12 mouse cellular contexts compared by ENCODE assay signal in the genomic region with DNA sequence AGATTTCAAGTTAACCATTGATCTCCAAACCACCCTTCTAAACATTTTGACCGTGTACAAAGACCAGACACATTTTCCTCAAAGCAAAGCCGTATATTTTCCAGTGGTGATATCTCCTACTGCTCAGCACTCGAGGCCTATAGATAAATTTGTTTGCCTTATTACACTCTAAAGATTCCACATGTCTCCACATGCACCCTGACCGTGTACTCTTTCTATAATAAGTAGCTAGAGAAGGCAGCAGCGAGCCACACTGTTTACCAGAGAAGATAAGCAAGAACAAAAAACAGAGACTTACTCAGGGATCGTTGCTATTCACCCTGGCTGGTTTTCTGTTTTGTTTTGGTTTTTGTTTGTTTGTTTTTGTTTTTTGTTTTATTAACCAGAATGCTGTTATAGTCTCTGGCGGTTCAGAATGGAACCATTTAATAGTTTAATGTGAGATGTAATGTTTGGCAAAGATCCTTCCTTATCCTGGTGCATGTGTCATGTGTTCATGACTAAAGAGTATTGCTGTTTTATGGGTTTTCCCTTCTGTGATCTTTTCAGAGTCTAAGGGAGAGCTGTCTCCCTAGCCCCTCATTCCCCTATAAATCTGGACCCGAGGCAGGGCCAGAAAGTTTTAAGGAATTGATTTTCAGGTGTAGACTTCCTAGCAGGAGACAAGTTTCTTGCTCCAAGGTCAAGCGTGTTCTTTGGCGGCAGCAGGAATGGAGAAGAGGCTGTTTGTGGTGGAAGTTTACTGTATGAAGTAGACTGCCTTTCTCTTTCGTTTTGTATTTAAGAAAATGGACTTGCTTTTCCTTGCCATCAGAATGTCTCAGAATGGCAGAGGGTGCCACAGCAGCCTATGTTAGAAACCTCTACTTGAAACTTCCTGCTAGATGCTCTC.
DNase-seq lines count a peak whose midpoint lies in the region; ATAC-seq and TF ChIP-seq lines count a peak whose summit lies in the region.
"Had no signal": no experiment of that assay in that cellular context is flagged by ENCODE, and none has a peak within 500 bp of the region (broad histone marks: within the 10 kb centered on the region; RNA-seq: fewer than 3 reads in every experiment).

No protein-coding gene starts in this region.

- TF ChIP-seq POLR2A in olfactory bulb, adult 2 months (IDR thresholded peaks at IDR 0.05; ENCODE audit: insufficient read depth, low read depth, low read length), result no peak

- intact Hi-C loops in gastrocnemius, adult 2 months (cut with DNase I), result no loop called here
- intact Hi-C loops in gastrocnemius, postnatal 36 days (cut with DNase I), result no loop called here

- no peak for DNase-seq in gastrocnemius, adult 2 months
- DNase-seq in gastrocnemius, postnatal 36 days, result no peak
- DNase-seq in liver, result no peak
- DNase-seq in frontal cortex, postnatal 14 days (ENCODE audit: low spot score in 2 of 2), result no peak
- DNase-seq in frontal cortex, postnatal 36 days (ENCODE audit: low spot score in 2 of 2), result no peak
- DNase-seq: cerebellum, postnatal 36 days had no signal

- H3K36me3 ChIP-seq in liver, embryonic 15.5 days (replicated peaks), result no peaks in the 10 kb centered on the region
- no peaks in the 10 kb centered on the region for H3K36me3 ChIP-seq in heart, embryonic 14.5 days (ENCODE audit: control insufficient read depth, insufficient read depth, low read length)
- H3K36me3 ChIP-seq: forebrain, embryonic 10.5 days had no signal

- ATAC-seq in liver, embryonic 15.5 days (ENCODE audit: insufficient read depth), result no peak
- ATAC-seq in heart, embryonic 14.5 days (ENCODE audit: insufficient number of reproducible peaks, insufficient read depth, low FRiP score, low read depth), result no peak

- peaks cover 3% of the 10 kb centered on the region; the same call in 1 of the 2 replicates for H3K4me1 ChIP-seq in liver, embryonic 15.5 days (replicated peaks)
- H3K4me1 ChIP-seq in heart, embryonic 14.5 days (ENCODE audit: control insufficient read depth in 2 of 2, insufficient read depth in 2 of 2, low read length in 2 of 2), result peaks cover 11 to 29% of the 10 kb centered on the region in 2 experiments
- 0 out of 2 replicates have a peak, but pooled peaks cover 2% of the 10 kb centered on the region for H3K4me1 ChIP-seq in olfactory bulb, adult 2 months (ENCODE audit: control insufficient read depth, insufficient read depth, low read length)
- H3K4me1 ChIP-seq: forebrain, embryonic 10.5 days had no signal

- peak overlapping the region; percentile 40; the same call in 1 of the 2 replicates for H3K27ac ChIP-seq in gastrocnemius, adult 2 months
- peak overlapping the region; percentile 59 for H3K27ac ChIP-seq in liver, embryonic 15.5 days (replicated peaks)
- peak overlapping the region; percentile 76 to 82 for H3K27ac ChIP-seq in heart, embryonic 14.5 days (replicated peaks in 1 of 2; ENCODE audit: control insufficient read depth in 1 of 2, insufficient read depth in 1 of 2, low read depth in 2 of 2, low read length in 2 of 2)
- H3K27ac ChIP-seq in olfactory bulb, adult 2 months (ENCODE audit: insufficient read depth, low read depth, low read length), result peak overlapping the region; percentile 21; the same call in 1 of the 2 replicates
- H3K27ac ChIP-seq: forebrain, embryonic 10.5 days; left cerebral cortex, adult 2 months had no signal

- WGBS in liver, embryonic 15.5 days (ENCODE audit: insufficient replicate concordance), result 42% methylated on average over 11 of the region's 11 CpGs
- 36% methylated on average over 11 of the region's 11 CpGs for WGBS in heart, embryonic 14.5 days
- 53% methylated on average over 11 of the region's 11 CpGs for WGBS in olfactory bulb, adult 2 months

- H3K9me3 ChIP-seq in liver, embryonic 15.5 days (replicated peaks), result no peaks in the 10 kb centered on the region
- no peaks in the 10 kb centered on the region for H3K9me3 ChIP-seq in heart, embryonic 14.5 days (ENCODE audit: control insufficient read depth, low read length)
- H3K9me3 ChIP-seq: forebrain, embryonic 10.5 days had no signal

- no peak overlapping the region; the same call in 1 of the 2 replicates for H3K4me3 ChIP-seq in gastrocnemius, adult 2 months
- no peak overlapping the region for H3K4me3 ChIP-seq in liver, embryonic 15.5 days (replicated peaks)
- H3K4me3 ChIP-seq in heart, embryonic 14.5 days (ENCODE audit: control insufficient read depth in 1 of 2, insufficient read depth in 1 of 2, low read depth in 1 of 2, low read length in 2 of 2), result no peak overlapping the region
- no peak overlapping the region for H3K4me3 ChIP-seq in olfactory bulb, adult 2 months (ENCODE audit: insufficient read depth, low read depth, low read length)
- H3K4me3 ChIP-seq: forebrain, embryonic 10.5 days; left cerebral cortex, adult 2 months had no signal

- TF ChIP-seq CTCF in gastrocnemius, adult 2 months (IDR thresholded peaks at IDR 0.05), result no peak
- TF ChIP-seq CTCF in olfactory bulb, adult 2 months (IDR thresholded peaks at IDR 0.05; ENCODE audit: insufficient read depth, low read depth, low read length), result no peak

- H3K27me3 ChIP-seq in liver, embryonic 15.5 days, result no peaks in the 10 kb centered on the region
- H3K27me3 ChIP-seq in heart, embryonic 14.5 days (ENCODE audit: control insufficient read depth, insufficient read depth, low read length), result no peaks in the 10 kb centered on the region

- no peak overlapping the region for H3K4me2 ChIP-seq in liver, embryonic 15.5 days
- H3K4me2 ChIP-seq in heart, embryonic 14.5 days (ENCODE audit: low read length), result no peak overlapping the region
- H3K4me2 ChIP-seq: midbrain, embryonic 11.5 days had no signal

- H3K9ac ChIP-seq in liver, embryonic 15.5 days, result no peak overlapping the region
- H3K9ac ChIP-seq in heart, embryonic 14.5 days (ENCODE audit: low read length), result peak overlapping the region; percentile 31; the same call in 1 of the 2 replicates

Comparison
In these comparisons a context has a peak if more than half of its experiments do, and no peak if none do; other contexts are left out.
1. H3K27ac ChIP-seq: peak in every context shown above with its lines; median percentile 79 in heart, embryonic 14.5 days; 59 in liver, embryonic 15.5 days; 40 in gastrocnemius, adult 2 months; 21 in olfactory bulb, adult 2 months.